Mouse (Mus musculus) heart, embryonic 14.5 days (tissue): ENCODE measurements around the gene Vmn1r91. TPM values are rescaled to one million over a fixed set of nuclear protein-coding genes. Genes with fewer than 3 reads are reported as not detected.
"Not testable (repeated sequence)": the region's sequence is repeated elsewhere in the genome, so short reads cannot be mapped to it uniquely, and the experiment has no call there.

ENCODE experiments used
- ATAC-seq: fragments of 200-750 bp; cut with Nextera tagmentation; 2 replicates; pipeline ENCODE4 v1.8.0; 2017; ENCODE audit warnings: low read depth, moderate TSS enrichment; ENCODE audit not compliant: insufficient number of reproducible peaks, insufficient read depth, low FRiP score
- H3K27ac ChIP-seq, 2 experiments: fragments of 200-500 bp in 1 of 2; fragments of 300-500 bp in 1 of 2; sonication (generic) in 1 of 2; replicated peaks in 1 of 2; 2 replicates each; pipeline ENCODE4 v1.5.1; 2012 to 2014; ENCODE audit warnings: low read depth in 2 of 2, low read length in 2 of 2, control low read depth in 1 of 2, mild to moderate bottlenecking in 1 of 2, mixed read lengths in 1 of 2; ENCODE audit not compliant: control insufficient read depth in 1 of 2, insufficient read depth in 1 of 2
- H3K27me3 ChIP-seq: fragments of 300-500 bp; sonication (generic); 2 replicates; pipeline ENCODE4 v1.6.1; 2014; ENCODE audit warnings: mild to moderate bottlenecking, low read length, control low read depth; ENCODE audit not compliant: control insufficient read depth, insufficient read depth
- H3K36me3 ChIP-seq: fragments of 300-500 bp; sonication (generic); 2 replicates; pipeline ENCODE4 v1.6.1; 2014; ENCODE audit warnings: mild to moderate bottlenecking, control low read depth, low read length, mixed read lengths; ENCODE audit not compliant: control insufficient read depth, insufficient read depth
- H3K4me1 ChIP-seq, 2 experiments: fragments of 200-500 bp in 1 of 2; fragments of 300-500 bp in 1 of 2; sonication (generic) in 1 of 2; 2 replicates each; pipeline ENCODE4 v1.6.1; 2012 to 2014; ENCODE audit warnings: low read length in 2 of 2, control low read depth in 1 of 2, mixed read lengths in 1 of 2; ENCODE audit not compliant: control insufficient read depth in 2 of 2, insufficient read depth in 2 of 2
- H3K4me2 ChIP-seq: fragments of 300-500 bp; sonication (generic); 2 replicates; pipeline ENCODE4 v1.6.1; 2014; ENCODE audit warnings: mild to moderate bottlenecking, low read length
- H3K4me3 ChIP-seq, 2 experiments: fragments of 200-500 bp in 1 of 2; fragments of 300-500 bp in 1 of 2; sonication (generic) in 1 of 2; 2 replicates each; pipeline ENCODE4 v1.5.1; 2012 to 2014; ENCODE audit warnings: low read length in 2 of 2, mild to moderate bottlenecking in 2 of 2, control low read depth in 1 of 2, low read depth in 1 of 2, moderate library complexity in 1 of 2; ENCODE audit not compliant: control insufficient read depth in 1 of 2, insufficient read depth in 1 of 2
- H3K9ac ChIP-seq: fragments of 300-500 bp; sonication (generic); 2 replicates; pipeline ENCODE4 v1.6.1; 2014; ENCODE audit warnings: mild to moderate bottlenecking, low read length
- H3K9me3 ChIP-seq: fragments of 300-500 bp; sonication (generic); 2 replicates; pipeline ENCODE4 v1.6.1; 2016; ENCODE audit warnings: low read length, control low read depth; ENCODE audit not compliant: control insufficient read depth
- WGBS: fragments of 180-500 bp; shearing (Covaris S2); extraction: QIAGEN DNeasy Blood & Tissue Kit; methylation state at CpG from one replicate; pipeline ENCODE4 v1.1.7; 2014; 5-methylcytosine and 5-hydroxymethylcytosine counted together
- polyA plus RNA-seq: library from polyadenylated mRNA; unstranded; fragments of >200 nt; fragmentation: Nextera tagmentation; extraction: Ambion mirVana; gene quantifications from 2 replicates; pipeline ENCODE4 v1.2.1, GENCODE M21; 2014

Vmn1r91 gene
- not detected in 2 replicates for polyA plus RNA-seq

GRCm38 (mm10) chr7:20099380-20099779 lies at the start of gene Vmn1r91:
Vmn1r91 (plus strand) TSS chr7:20099680.
- WGBS = 66% methylated on average over 5 of the region's 5 CpGs
- ATAC-seq, H3K4me2 ChIP-seq: not testable (repeated sequence)

GRCm38 (mm10) chr7:20064100-20064499 lies 35.4 kb upstream of the Vmn1r91 start:
- 60% methylated on average over 4 of the region's 4 CpGs for WGBS
- H3K27ac ChIP-seq, H3K9me3 ChIP-seq, H3K4me3 ChIP-seq, H3K4me1 ChIP-seq, H3K27me3 ChIP-seq, H3K36me3 ChIP-seq, H3K9ac ChIP-seq, H3K4me2 ChIP-seq, ATAC-seq: not testable (repeated sequence)

More at GRCm38 (mm10) chr7:20099380-20099779, at the start of gene Vmn1r91:
- not testable (repeated sequence) for H3K36me3 ChIP-seq, H3K4me3 ChIP-seq, H3K27me3 ChIP-seq, H3K9ac ChIP-seq, H3K27ac ChIP-seq, H3K4me1 ChIP-seq, H3K9me3 ChIP-seq

- not testable (repeated sequence) for H3K27ac ChIP-seq, H3K4me3 ChIP-seq, H3K9ac ChIP-seq, H3K9me3 ChIP-seq, H3K4me1 ChIP-seq, ATAC-seq, H3K4me2 ChIP-seq, H3K27me3 ChIP-seq, H3K36me3 ChIP-seq
- WGBS = 71% methylated on average over 18 of the region's 18 CpGs
These were observed 21.4 kb upstream of the Vmn1r91 start for GRCm38 (mm10) chr7:20078118-20078517.

- not testable (repeated sequence) for H3K4me2 ChIP-seq, ATAC-seq, H3K4me1 ChIP-seq, H3K4me3 ChIP-seq, H3K27me3 ChIP-seq, H3K9me3 ChIP-seq, H3K27ac ChIP-seq, H3K36me3 ChIP-seq, H3K9ac ChIP-seq
- no CpG with 5 or more reads among the region's 2 CpGs for WGBS
These were observed 23.0 kb downstream of the Vmn1r91 start, which contains the start of gene Gm16442 for GRCm38 (mm10) chr7:20122479-20122878. Gm16442 (minus strand) TSS chr7:20122579.

- not testable (repeated sequence) for H3K27me3 ChIP-seq, H3K9me3 ChIP-seq, H3K9ac ChIP-seq, H3K4me1 ChIP-seq, H3K4me2 ChIP-seq, H3K36me3 ChIP-seq, ATAC-seq, H3K27ac ChIP-seq, H3K4me3 ChIP-seq
- no CpG with 5 or more reads among the region's 5 CpGs for WGBS
These were observed 39.5 kb downstream of the Vmn1r91 start, which contains the start of gene Vmn1r93 for GRCm38 (mm10) chr7:20138988-20139387. Vmn1r93 (minus strand) TSS chr7:20139088.

Other genes with a start within 250 kb of the Vmn1r91 start
- not detected in 2 replicates for gene Gm19345, start 247.7 kb upstream of the Vmn1r91 start, polyA plus RNA-seq
- not detected in 2 replicates for gene Ceacam16, start 238.4 kb upstream of the Vmn1r91 start, polyA plus RNA-seq
- gene Ceacam19, start 211.7 kb upstream of the Vmn1r91 start, polyA plus RNA-seq = not detected in 2 replicates
- 12.7 and 12.9 TPM in 2 replicates for gene Pvr, start 178.5 kb upstream of the Vmn1r91 start, polyA plus RNA-seq
- gene Igsf23, start 148.9 kb upstream of the Vmn1r91 start, polyA plus RNA-seq = 1.3 and 1.8 TPM in 2 replicates
- not detected in 2 replicates for gene Ceacam20, start 134.3 kb upstream of the Vmn1r91 start, polyA plus RNA-seq
- not detected in 2 replicates for gene Nlrp9b, start 108.2 kb upstream of the Vmn1r91 start, polyA plus RNA-seq
- gene Gm16442, start 22.9 kb downstream of the Vmn1r91 start, polyA plus RNA-seq = not detected in 2 replicates
- gene Vmn1r93, start 39.4 kb downstream of the Vmn1r91 start, polyA plus RNA-seq = not detected in 2 replicates
- gene Vmn1r94, start 68.7 kb downstream of the Vmn1r91 start, polyA plus RNA-seq = not detected in 2 replicates
- not detected in 2 replicates for gene Vmn1r95, start 94.0 kb downstream of the Vmn1r91 start, polyA plus RNA-seq
- not detected in 2 replicates for gene Gm6164, start 105.9 kb downstream of the Vmn1r91 start, polyA plus RNA-seq
- not detected in 2 replicates for gene Gm4498, start 134.1 kb downstream of the Vmn1r91 start, polyA plus RNA-seq
- not detected in 2 replicates for gene Gm5890, start 163.2 kb downstream of the Vmn1r91 start, polyA plus RNA-seq
- not detected in 2 replicates for gene Gm4133, start 234.4 kb downstream of the Vmn1r91 start, polyA plus RNA-seq